Mouse (Mus musculus) thymus, adult 2 months (tissue): ENCODE results near the gene Mthfd1l.

Experiments
- CTCF ChIP-seq: fragments of 200-500 bp; IDR thresholded peaks from 2 replicates; pipeline ENCODE4 v1.5.1; 2012; ENCODE audit warnings: mild to moderate bottlenecking, control low read depth, low read length, moderate library complexity, borderline replicate concordance; ENCODE audit not compliant: control insufficient read depth, poor library complexity, insufficient read depth; ENCODE audit errors: extremely low read depth
- POLR2A ChIP-seq: fragments of 200-500 bp; IDR thresholded peaks from 2 replicates; pipeline ENCODE4 v1.6.1; 2012; ENCODE audit warnings: mild to moderate bottlenecking, low read length, control low read depth, moderate library complexity; ENCODE audit not compliant: control insufficient read depth, poor library complexity, insufficient read depth; ENCODE audit errors: extremely low read depth

- TF ChIP-seq POLR2A: no peak
- TF ChIP-seq CTCF: no peak
These were observed 201.8 kb downstream of the Mthfd1l start for GRCm38 (mm10) chr10:4174717-4175116.
